Mouse (Mus musculus) stomach, postnatal 0 days (tissue): ENCODE results near the gene Il31ra.

Experiments used
- CTCF ChIP-seq: IDR thresholded peaks from 2 replicates; pipeline ENCODE4 v1.5.1; 2016; ENCODE audit warnings: antibody characterized with exemption, low read depth, mild to moderate bottlenecking, moderate library complexity
- EP300 ChIP-seq: optimal IDR thresholded peaks from 2 replicates; pipeline ENCODE3; 2016; ENCODE audit warnings: antibody characterized with exemption

GRCm38 (mm10) chr13:112471201-112471600, 123.0 kb downstream of the Il31ra start:
- TF ChIP-seq CTCF (no peak), EP300 (no peak)
